Mouse (Mus musculus) testis, postnatal 10 days (tissue): ENCODE results near the gene Kctd12b.
"Not testable (repeated sequence)": the region's sequence is repeated elsewhere in the genome, so short reads cannot be mapped to it uniquely, and the experiment has no call there.

Source experiments
- DNase-seq: peaks from one replicate; pipeline ENCODE4 v3.0.0; 2021; ENCODE audit warnings: low spot score

The Kctd12b gene

DNA sequence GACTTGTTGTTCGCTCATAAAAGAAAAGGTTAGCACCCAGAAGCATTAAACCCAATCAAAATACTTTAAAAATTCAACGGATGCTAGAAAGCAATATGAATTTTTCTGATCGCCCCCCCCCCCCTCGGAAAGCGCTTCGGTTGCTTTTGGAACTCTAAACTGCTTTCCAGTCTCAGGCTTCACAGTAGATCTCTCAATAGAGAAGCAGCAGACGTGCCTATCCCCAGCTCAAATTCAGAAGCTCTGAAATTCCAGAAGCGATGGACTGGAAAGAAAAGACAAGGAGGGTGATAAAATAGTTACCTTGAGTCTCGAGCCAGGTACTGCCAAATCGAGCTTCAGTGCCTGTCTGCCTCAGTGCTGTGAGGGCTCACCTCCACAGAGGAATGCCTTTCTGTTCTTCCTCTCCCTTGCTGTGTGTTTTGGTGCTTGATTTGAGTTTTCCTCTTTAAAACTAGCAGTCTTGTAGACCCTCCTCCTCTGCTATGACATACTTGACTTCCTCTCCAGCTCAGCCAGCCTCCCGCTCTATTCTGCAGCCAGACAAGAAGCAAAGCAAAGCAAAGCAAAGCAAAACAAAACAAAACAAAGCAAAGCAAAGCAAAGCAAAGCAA lies at the start of gene Kctd12b:
TSS of gene Kctd12b (minus strand) at position 610 of the 614 bp plus-strand sequence.
- peak; percentile 32 for DNase-seq

DNA sequence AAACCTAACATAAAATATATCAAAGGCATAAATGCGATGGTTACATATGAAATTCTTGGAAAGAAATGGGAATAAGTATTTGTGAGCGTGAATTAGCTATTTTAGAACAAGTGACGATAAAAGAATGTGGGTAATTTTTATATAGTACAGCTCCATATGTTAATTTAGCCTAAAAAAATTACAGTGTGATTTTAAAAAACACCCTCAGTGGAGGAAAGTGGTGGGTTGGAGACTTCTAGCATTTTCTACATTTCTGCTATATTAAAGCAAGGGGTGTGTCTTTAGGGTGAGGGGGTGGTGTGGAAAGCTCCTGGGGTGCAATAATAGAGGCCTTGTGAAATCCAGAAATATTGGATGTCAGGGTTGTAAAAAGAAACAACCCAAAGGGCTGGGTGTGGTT lies 46.3 kb upstream of the Kctd12b start:
- DNase-seq = no peak

DNA sequence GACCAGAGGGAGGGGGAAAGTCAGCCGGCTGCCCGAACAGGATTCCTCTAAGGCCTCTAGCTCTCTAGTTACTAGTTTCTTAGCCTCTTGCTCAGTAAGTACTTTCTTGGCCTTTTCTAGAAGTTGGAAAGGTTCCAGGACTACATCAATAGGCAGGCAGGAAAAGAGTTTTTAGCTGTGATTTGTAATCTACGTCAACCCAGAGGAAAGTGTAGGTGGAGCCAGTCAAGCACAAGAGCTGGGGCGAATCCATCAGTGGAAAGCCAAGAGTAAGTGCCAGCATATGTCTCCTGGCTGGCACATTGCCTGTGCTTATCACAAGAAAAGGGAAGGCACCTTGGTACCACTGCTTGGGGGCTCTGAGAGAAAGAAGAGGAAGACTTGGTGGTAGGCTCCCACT lies 39.5 kb upstream of the Kctd12b start:
- no peak for DNase-seq

DNA sequence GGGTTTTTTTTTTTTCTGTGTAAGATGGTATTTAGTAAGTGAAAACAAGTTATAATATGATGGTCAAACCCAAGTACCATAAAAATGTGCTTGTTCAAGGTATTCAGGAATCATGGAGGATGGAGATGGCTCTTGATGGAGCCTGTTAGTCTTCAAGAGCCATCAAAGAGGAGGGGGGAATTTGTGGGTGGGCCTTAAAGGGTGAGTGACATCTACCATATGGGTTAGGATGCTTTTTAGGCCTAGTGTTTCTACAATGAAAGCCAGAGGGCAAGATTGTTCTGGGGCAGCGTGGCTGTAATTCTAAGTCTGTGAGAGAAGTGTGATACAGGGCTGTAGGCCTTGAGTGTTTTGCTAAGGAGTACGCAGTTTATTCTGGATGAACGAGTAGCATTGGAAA lies 28.2 kb upstream of the Kctd12b start:
- DNase-seq = no peak

DNA sequence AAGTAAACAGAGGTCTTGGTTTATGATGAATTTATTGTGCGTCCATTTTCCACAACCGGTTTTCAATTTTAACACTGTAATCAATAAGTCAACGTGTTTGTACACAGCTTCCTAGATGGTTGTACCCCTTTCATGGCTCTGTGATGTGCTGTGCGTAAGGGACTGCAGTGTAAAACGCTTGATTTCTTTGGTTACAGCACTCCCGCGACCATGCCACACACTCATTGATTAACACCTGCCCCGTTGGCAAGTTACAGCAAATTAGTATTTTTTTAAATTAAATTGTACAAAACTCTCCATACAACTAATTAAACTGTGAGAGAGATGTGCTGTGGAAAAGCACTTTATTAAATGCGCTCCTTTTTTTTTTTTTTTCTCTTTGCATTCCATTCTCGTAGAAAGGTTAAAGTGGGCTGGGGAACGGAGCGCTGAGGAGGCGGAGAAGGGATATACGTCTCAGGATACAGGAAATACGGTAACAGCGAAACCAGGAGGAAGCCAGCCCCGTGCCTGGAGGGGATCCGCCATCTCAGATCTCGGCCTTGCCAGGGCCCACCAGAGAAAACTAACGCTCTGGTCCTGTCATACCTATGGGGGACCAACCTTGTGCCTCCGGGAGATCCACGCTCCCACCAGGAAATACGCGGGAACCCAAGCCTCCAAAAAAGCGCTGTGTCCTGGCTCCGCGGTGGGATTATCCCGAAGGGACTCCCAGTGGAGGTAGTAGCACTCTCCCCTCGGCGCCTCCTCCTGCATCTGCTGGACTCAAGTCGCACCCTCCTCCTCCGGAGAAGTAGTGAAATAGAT lies 27.1 kb upstream of the Kctd12b start, which contains the start of gene Nbdy:
TSS of gene Nbdy (plus strand) at position 481 of the 807 bp plus-strand sequence.
- peak; percentile 45 for DNase-seq

DNA sequence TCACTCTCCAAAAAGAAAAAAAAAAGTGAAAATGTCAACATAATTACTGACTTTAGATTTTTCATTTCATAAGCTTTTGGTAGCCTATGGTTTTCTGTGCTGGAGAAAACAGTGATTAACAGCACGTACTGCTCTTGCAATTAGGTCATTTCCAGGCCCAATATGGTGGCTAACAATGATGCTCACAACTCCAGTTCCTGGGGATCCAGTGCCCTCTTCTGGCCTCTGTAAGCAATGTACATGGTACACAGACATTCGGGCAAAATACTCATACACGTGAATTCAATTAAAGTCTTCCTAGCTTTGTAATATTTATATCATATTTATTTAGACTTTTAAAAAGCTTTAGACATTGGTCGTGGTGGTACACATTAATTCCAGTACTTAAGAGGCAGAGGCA lies 23.4 kb upstream of the Kctd12b start:
- no peak for DNase-seq

DNA sequence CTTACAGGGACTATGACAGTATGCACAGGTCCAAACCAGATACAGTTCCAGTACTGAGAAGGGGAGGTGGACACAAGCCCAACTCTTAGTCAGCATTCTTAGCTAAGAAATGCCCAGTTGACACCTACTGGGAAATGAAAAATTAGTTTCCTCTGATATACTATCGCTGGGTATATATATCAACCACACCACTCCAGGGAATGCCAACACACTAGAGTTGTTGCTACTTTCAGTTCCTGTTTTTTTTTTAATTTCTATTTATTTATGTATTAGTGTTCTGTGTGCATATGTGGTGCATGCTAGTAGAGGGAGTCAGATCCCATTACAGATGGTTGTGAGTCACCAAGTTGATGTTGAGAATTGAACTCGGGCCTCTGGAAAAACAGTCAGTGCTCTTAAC lies 20.5 kb upstream of the Kctd12b start:
- DNase-seq = no peak

DNA sequence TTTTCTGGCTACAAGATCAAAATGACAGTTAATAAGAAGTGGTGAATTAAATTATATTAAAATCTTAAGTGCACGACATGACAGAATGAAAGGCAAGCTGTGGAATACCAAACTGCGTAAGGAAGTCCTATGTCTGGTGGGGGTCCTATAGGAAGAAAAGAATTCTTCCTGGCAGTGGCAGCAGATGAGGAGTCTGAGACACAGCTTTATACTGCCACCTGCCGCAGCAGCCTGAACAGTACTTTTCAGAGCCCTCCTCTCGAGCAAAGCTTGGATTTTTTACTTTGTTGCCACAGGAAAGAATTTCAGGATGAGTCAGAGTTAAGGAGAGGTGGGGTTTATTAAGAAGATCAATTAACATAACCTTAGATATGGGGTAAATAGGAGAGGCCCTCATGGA lies 11.5 kb upstream of the Kctd12b start:
- peak; percentile 39 for DNase-seq

DNA sequence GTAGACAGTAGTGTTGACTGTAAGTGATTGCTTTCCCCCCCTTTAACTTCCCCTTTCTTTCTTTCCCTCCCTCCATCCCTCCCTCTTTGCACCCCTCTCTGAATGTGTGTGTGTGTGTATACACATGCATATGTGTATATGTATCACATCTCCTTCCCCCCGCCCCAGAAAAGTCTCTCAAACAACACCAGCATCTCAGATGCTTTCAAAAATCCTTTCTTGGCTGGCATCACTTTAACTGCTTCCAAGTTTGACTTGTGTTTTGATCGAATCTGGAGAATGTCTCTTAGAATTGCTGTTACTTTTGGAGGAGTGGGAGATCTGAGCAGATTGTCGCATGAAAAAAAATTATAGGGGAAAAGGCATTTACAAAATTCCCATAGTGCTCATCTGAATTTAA lies 4.3 kb upstream of the Kctd12b start:
- DNase-seq = no peak

DNA sequence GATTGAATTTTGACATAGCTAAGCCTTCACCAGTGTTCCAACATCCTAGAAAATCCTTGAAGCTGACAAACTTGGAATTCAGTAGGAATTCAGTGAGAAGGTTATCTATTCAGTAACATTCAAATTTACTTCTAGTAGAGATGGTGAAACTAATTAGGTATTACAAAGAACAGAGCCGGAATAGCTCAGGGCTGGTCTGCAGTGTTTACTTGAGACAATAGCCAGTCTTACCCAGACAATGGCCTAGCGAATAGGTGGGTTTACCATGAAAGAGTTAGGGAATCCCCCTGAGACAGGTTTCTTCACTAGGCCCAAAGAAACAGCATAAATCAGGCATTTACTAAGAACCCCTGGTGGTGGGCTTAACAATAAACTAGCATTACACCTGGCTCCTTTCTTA lies 28.0 kb downstream of the Kctd12b start:
- DNase-seq = not testable (repeated sequence)

DNA sequence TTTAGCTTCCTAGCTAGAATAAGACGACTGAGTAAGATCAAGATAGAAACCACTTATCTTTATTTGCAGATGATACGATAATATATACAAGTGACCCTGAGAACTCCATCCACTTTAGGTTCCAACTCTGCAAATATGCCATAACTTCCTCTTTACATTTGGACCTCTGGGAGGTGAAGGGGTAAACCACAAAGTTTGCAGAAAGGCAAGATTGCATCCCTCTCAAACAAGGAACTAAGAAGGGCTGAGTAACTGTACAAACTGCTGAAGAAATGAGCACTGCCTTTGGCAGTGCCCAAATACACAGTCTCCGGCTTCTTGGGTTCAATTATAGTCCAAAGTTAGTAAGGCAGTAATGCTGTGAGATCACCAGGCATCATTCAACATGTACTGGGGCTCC lies 31.3 kb downstream of the Kctd12b start:
- DNase-seq = no peak

DNA sequence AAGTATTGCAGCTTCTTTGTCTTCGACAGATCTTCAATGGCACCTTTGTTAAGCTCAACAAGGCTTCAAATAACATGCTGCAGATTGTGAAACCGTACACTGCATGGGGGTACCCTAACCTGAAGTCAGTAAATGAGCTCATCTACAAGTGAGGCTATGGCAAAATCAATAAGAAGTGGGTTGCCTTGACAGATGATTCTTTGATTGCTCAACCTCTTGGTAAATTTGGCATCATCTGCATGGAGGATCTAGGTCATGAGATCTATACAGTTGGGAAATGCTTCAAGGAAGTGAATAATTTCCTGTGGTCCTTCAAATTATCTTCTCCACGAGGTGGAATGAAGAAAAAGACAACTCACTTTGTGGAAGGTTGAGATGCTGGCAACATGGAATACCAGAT lies 39.2 kb downstream of the Kctd12b start:
- DNase-seq = no peak

DNA sequence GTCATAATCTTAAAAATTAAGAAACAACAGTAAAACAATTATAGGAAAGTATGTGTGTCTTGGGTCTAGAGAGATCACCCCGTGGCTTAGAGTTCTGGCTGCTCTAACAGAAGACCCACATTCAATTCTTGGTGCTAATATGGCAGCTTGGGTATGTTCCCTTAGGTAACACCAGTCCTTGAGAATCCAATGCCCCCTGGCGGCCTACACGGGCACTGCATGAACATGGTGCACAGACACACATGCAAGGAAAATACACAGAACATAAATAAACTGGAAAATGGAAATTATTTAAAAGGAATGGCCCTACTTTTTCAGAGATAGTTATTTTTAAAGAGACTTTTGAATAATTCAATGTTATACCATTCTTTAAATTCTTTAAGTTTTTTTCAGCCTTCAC lies 55.6 kb downstream of the Kctd12b start:
- DNase-seq = peak; percentile 38

DNA sequence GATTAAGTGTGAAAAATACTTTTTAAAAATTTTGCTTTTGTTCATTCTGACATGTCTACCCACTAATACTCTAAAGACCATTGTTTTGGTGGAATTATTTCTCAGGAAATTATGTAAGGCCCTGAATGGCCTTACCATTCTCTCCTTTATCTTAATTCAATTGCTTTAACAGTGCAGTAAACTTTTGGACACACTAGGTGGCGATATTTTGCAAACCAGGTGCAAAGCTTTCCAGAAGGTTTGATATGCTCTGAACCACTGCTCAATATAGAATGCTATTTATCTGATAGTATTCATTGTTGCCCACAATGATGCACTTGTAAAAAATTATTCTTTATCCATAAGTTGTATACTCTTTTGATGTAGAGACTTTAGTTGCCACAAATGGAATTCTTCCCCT lies 59.9 kb downstream of the Kctd12b start:
- no peak for DNase-seq
